9 mouse cellular contexts compared by ENCODE assay signal in the genomic region with DNA sequence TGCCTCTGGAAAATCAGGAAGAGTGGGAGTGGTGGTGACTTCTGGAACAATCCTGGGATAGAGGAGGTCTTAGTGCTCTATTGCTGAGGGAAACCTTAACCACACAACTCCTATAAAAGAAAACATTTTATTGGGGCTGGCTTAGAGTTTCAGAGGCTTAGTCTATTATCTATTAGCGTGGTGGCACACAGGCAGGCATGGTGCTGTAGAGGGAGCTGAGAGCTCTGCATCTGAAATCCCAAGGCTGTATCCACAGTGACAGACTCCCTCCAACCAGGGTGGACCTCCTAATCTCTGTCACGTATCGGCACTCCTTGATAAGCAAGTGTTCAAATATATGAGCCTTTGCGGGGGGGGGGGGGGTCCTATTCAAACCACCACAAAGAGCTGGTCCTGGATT. TPM values are rescaled to one million over a fixed set of nuclear protein-coding genes. Genes with fewer than 3 reads are reported as not detected.
DNase-seq lines count a peak whose midpoint lies in the region; ATAC-seq lines count a peak whose summit lies in the region.
"Had no signal": no experiment of that assay in that cellular context is flagged by ENCODE, and none has a peak within 500 bp of the region (broad histone marks: within the 10 kb centered on the region; RNA-seq: fewer than 3 reads in every experiment).

No protein-coding gene starts in this region.

- 31% methylated on average over 4 of the region's 4 CpGs for WGBS in heart, embryonic 10.5 days
- WGBS in limb, embryonic 15.5 days, result 47% methylated on average over 4 of the region's 4 CpGs

- peak overlapping the region; percentile 74; the same call in 1 of the 2 replicates for H3K27ac ChIP-seq in heart, embryonic 10.5 days
- H3K27ac ChIP-seq in limb, embryonic 15.5 days, result no peak overlapping the region

- no peak overlapping the region for H3K9ac ChIP-seq in limb, embryonic 15.5 days

- H3K36me3 ChIP-seq in heart, embryonic 10.5 days, result peaks cover 4% of the 10 kb centered on the region; the same call in 1 of the 2 replicates
- peaks cover 3% of the 10 kb centered on the region; the same call in 1 of the 2 replicates for H3K36me3 ChIP-seq in limb, embryonic 15.5 days

- intact Hi-C loops in heart, postnatal 10 days (cut with DNase I), result loop anchor here (5.0 kb wide), 1 partner anchor 83 kb away; no protein-coding TSS in a partner anchor

- peak overlapping the region; percentile 61 for H3K4me3 ChIP-seq in heart, embryonic 10.5 days
- peak overlapping the region; percentile 48 for H3K4me3 ChIP-seq in limb, embryonic 15.5 days

- DNase-seq in heart, embryonic 10.5 days (ENCODE audit: low spot score), result no peak
- no peak for DNase-seq in heart, postnatal 10 days
- peak; percentile 35 for DNase-seq in ovary, adult 18-20 months (ENCODE audit: low spot score)
- no peak for DNase-seq in ovary, postnatal 14 days (ENCODE audit: low spot score)
- DNase-seq in spleen, adult 12 weeks (ENCODE audit: low spot score), result no peak
- no peak for DNase-seq in right cerebral cortex, postnatal 36 days (ENCODE audit: low spot score in 2 of 2)
- DNase-seq: kidney, adult 8-10 months had no signal

- H3K27me3 ChIP-seq in heart, embryonic 10.5 days (ENCODE audit: insufficient read depth, poor library complexity, severe bottlenecking), result peaks cover 4% of the 10 kb centered on the region; the same call in 1 of the 2 replicates
- H3K27me3 ChIP-seq in limb, embryonic 15.5 days, result no peaks in the 10 kb centered on the region

- H3K4me1 ChIP-seq in heart, embryonic 10.5 days, result peaks cover 22% of the 10 kb centered on the region
- H3K4me1 ChIP-seq in limb, embryonic 15.5 days, result peaks cover 14% of the 10 kb centered on the region

- no peak for ATAC-seq in limb, embryonic 15.5 days (ENCODE audit: insufficient number of reproducible peaks, low FRiP score, low TSS enrichment, low read depth)
- ATAC-seq in megakaryocyte-erythroid progenitor cell, adult 5-6 weeks (replicated peaks; ENCODE audit: low FRiP score, low TSS enrichment, poor library complexity, severe bottlenecking), result no peak

- H3K4me2 ChIP-seq in limb, embryonic 15.5 days, result peak overlapping the region; percentile 55

- H3K9me3 ChIP-seq in heart, embryonic 10.5 days, result no peaks in the 10 kb centered on the region
- H3K9me3 ChIP-seq in limb, embryonic 15.5 days, result no peaks in the 10 kb centered on the region

RNA-seq across cellular contexts. Expression of gene Hmcn2, which starts 15.4 kb away (rescaled TPM):
- polyA plus RNA-seq in heart, embryonic 10.5 days (2016; fragmentation: Nextera tagmentation; extraction: Ambion mirVana), result 0.33 and 0.52 TPM in 2 replicates
- 10 to 100 TPM; 23.4 to 24.3 TPM for total RNA-seq in heart, postnatal 10 days (2021)
- polyA plus RNA-seq in limb, embryonic 15.5 days (2015; fragmentation: Nextera tagmentation; extraction: Ambion mirVana), result 0.32 and 0.74 TPM in 2 replicates
- 0.85 TPM in 1 of 2 replicates, not detected in the other for total RNA-seq in megakaryocyte-erythroid progenitor cell, adult 5-6 weeks (2014; fragmentation: Nextera tagmentation)
- not detected in 2 replicates for total RNA-seq in megakaryocyte-erythroid progenitor cell, adult 5-6 weeks (2017)

RNA-seq across cellular contexts. Expression of gene Ncs1, which starts 53.2 kb away (rescaled TPM):
- 44.7 and 51.8 TPM in 2 replicates for polyA plus RNA-seq in heart, embryonic 10.5 days (2016; fragmentation: Nextera tagmentation; extraction: Ambion mirVana)
- 10 to 100 TPM; 10.8 to 17.1 TPM for total RNA-seq in heart, postnatal 10 days (2021)
- polyA plus RNA-seq in limb, embryonic 15.5 days (2015; fragmentation: Nextera tagmentation; extraction: Ambion mirVana), result 32.3 and 33.9 TPM in 2 replicates
- total RNA-seq in megakaryocyte-erythroid progenitor cell, adult 5-6 weeks (2014; fragmentation: Nextera tagmentation), result 1.5 and 1.7 TPM in 2 replicates
- 0.99 and 1.6 TPM in 2 replicates for total RNA-seq in megakaryocyte-erythroid progenitor cell, adult 5-6 weeks (2017)

Comparison
In these comparisons a context has a peak if more than half of its experiments do, and no peak if none do; other contexts are left out.
1. RNA of gene Hmcn2, which starts 15.4 kb away (total RNA-seq): 23.4 to 24.3 TPM in heart, postnatal 10 days; 0.85 TPM in megakaryocyte-erythroid progenitor cell, adult 5-6 weeks; every median in the first group is over 10 times any median in the second.
2. RNA of gene Ncs1, which starts 53.2 kb away (total RNA-seq): 10.8 to 17.1 TPM in heart, postnatal 10 days; 0.99 to 1.7 TPM in megakaryocyte-erythroid progenitor cell, adult 5-6 weeks; every median in the first group is over 4 times any median in the second.